Mouse (Mus musculus) embryonic facial prominence, embryonic 11.5 days (tissue): ENCODE data around the gene Igfl3. TPM values are rescaled to one million over a fixed set of nuclear protein-coding genes. Genes with fewer than 3 reads are reported as not detected.

Experiments used
- ATAC-seq: fragments of 200-750 bp; cut with Nextera tagmentation; replicated peaks from 2 replicates; pipeline ENCODE4 v1.8.0; 2017; ENCODE audit warnings: low read depth; ENCODE audit not compliant: insufficient number of reproducible peaks, low FRiP score, low TSS enrichment
- DNase-seq: peaks from one replicate; pipeline ENCODE4 v3.0.0-alpha.2; 2015; ENCODE audit warnings: low spot score
- H3K27ac ChIP-seq: fragments of 300-500 bp; sonication (generic); replicated peaks from 2 replicates; pipeline ENCODE4 v1.5.1; 2014; ENCODE audit warnings: mild to moderate bottlenecking, low read depth, low read length, control low read depth
- H3K27me3 ChIP-seq: fragments of 300-500 bp; sonication (generic); 2 replicates; pipeline ENCODE4 v1.6.1; 2014; ENCODE audit warnings: mild to moderate bottlenecking, low read length, moderate library complexity, mixed read lengths; ENCODE audit not compliant: control insufficient read depth, insufficient read depth
- H3K36me3 ChIP-seq: fragments of 300-500 bp; sonication (generic); replicated peaks from 2 replicates; pipeline ENCODE4 v1.6.1; 2014; ENCODE audit warnings: low read depth, mild to moderate bottlenecking, low read length, moderate library complexity, mixed read lengths; ENCODE audit not compliant: control insufficient read depth, insufficient read depth
- H3K4me1 ChIP-seq: fragments of 300-500 bp; sonication (generic); 2 replicates; pipeline ENCODE4 v1.6.1; 2014; ENCODE audit warnings: low read length, mixed read lengths; ENCODE audit not compliant: control insufficient read depth, insufficient read depth
- H3K4me2 ChIP-seq: fragments of 300-500 bp; sonication (generic); 2 replicates; pipeline ENCODE4 v1.6.1; 2014; ENCODE audit warnings: low read depth, mild to moderate bottlenecking, control low read depth, low read length, moderate library complexity
- H3K4me3 ChIP-seq: fragments of 300-500 bp; sonication (generic); 2 replicates; pipeline ENCODE4 v1.5.1; 2014; ENCODE audit warnings: low read depth, low read length, control low read depth
- H3K9ac ChIP-seq: fragments of 300-500 bp; sonication (generic); replicated peaks from 2 replicates; pipeline ENCODE4 v1.6.1; 2014; ENCODE audit warnings: mild to moderate bottlenecking, control low read depth, low read length
- H3K9me3 ChIP-seq: fragments of 300-500 bp; sonication (generic); replicated peaks from 2 replicates; pipeline ENCODE4 v1.6.1; 2016; ENCODE audit warnings: mild to moderate bottlenecking, low read length, inconsistent platforms, mixed read lengths; ENCODE audit not compliant: control insufficient read depth
- WGBS: fragments of 180-500 bp; shearing (Covaris S2); extraction: QIAGEN DNeasy Blood & Tissue Kit; methylation state at CpG from one replicate; pipeline ENCODE4 v1.1.7; 2014; 5-methylcytosine and 5-hydroxymethylcytosine counted together
- polyA plus RNA-seq: library from polyadenylated mRNA; unstranded; fragments of >200 nt; fragmentation: Nextera tagmentation; extraction: Ambion mirVana; gene quantifications from 2 replicates; pipeline ENCODE4 v1.2.1, GENCODE M21; 2014

Igfl3 gene
- polyA plus RNA-seq = not detected in 2 replicates

- no peaks in the 10 kb centered on the region for H3K36me3 ChIP-seq
- no peak within 1 kb of the TSS for H3K27ac ChIP-seq
- H3K9me3 ChIP-seq = no peaks in the 10 kb centered on the region
- no peaks in the 10 kb centered on the region for H3K27me3 ChIP-seq
- no peaks in the 10 kb centered on the region for H3K4me1 ChIP-seq
- no peak within 1 kb of the TSS for H3K4me3 ChIP-seq
- H3K4me2 ChIP-seq = no peak within 1 kb of the TSS
- DNase-seq (no peak), ATAC-seq (no peak)
- no peak within 1 kb of the TSS for H3K9ac ChIP-seq
Measured at GRCm38 (mm10) chr7:18176194-18176593, at the start of gene Igfl3. Igfl3 (plus strand) TSS chr7:18176494.

DNA sequence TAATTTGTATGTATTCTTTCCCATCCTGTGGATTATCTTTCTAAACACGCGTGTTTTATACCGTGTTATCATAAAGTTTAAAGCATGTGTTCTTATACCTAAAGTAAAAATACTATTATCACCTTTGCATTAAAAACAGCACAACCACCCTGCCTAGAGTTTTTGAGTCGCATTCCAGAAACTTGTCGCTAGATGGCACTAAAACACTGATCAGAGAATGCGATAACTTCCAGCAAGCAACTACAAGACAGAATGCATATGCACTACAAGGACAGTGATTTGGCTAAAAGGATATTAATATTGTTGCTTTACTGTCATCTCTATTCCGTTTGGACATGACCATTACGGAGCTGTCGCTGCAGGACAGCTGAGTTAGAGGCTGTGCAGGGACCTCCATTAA, 34.6 kb downstream of the Igfl3 start:
- Histone ChIP-seq H3K4me1 (no peaks in the 10 kb centered on the region), H3K36me3 (no peaks in the 10 kb centered on the region), H3K4me2 (no peak overlapping the region), H3K9me3 (no peaks in the 10 kb centered on the region), H3K27ac (no peak overlapping the region), H3K4me3 (no peak overlapping the region), H3K9ac (no peak overlapping the region), H3K27me3 (no peaks in the 10 kb centered on the region)
- 9% methylated on average over 9 of the region's 9 CpGs for WGBS
- ATAC-seq (no peak), DNase-seq (peak; percentile 15)

DNA sequence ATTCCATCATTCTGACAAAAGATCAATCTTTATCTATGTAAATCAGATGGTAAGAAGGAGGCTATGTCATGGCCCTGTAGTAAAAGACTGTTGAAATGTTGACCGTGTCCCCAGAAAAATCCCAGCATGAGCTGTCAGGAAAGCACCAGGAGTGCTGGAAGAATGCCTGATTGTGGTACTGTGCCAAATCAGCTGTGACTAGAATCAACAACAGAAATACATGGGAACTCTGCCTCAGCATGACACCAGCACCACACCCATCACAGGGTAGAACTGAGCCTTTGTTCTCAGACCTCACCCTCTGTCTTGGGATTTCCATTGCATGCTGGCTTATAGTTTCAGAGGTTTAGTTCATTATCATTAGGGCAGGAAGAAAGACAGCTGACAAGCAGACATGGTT, 38.4 kb downstream of the Igfl3 start:
- Histone ChIP-seq H3K27me3 (no peaks in the 10 kb centered on the region), H3K4me2 (no peak overlapping the region), H3K9me3 (no peaks in the 10 kb centered on the region), H3K4me3 (no peak overlapping the region), H3K9ac (no peak overlapping the region), H3K27ac (no peak overlapping the region), H3K36me3 (no peaks in the 10 kb centered on the region), H3K4me1 (no peaks in the 10 kb centered on the region)
- DNase-seq (no peak), ATAC-seq (no peak)
- WGBS = 54% methylated on average over 1 of the region's 1 CpGs

Other genes starting within 250 kb of the Igfl3 start
- gene Ceacam11, start 204.4 kb upstream of the Igfl3 start, polyA plus RNA-seq = not detected in 2 replicates
- gene Ceacam13, start 166.6 kb upstream of the Igfl3 start, polyA plus RNA-seq = not detected in 2 replicates
- not detected in 2 replicates for gene Ceacam12, start 110.6 kb upstream of the Igfl3 start, polyA plus RNA-seq
- gene Mill1, start 68.9 kb downstream of the Igfl3 start, polyA plus RNA-seq = not detected in 2 replicates
- gene Psg18, start 178.5 kb downstream of the Igfl3 start, polyA plus RNA-seq = not detected in 2 replicates